Mouse (Mus musculus): ENCODE measurements around the gene Acot4. TPM values are rescaled to one million over a fixed set of nuclear protein-coding genes. Genes with fewer than 3 reads are reported as not detected.
"Not testable (repeated sequence)": the region's sequence is repeated elsewhere in the genome, so short reads cannot be mapped to it uniquely, and the experiment has no call there.

Acot4 gene
- polyA plus RNA-seq, 1 experiment from 2014 or later, result 0.33 TPM

DNA sequence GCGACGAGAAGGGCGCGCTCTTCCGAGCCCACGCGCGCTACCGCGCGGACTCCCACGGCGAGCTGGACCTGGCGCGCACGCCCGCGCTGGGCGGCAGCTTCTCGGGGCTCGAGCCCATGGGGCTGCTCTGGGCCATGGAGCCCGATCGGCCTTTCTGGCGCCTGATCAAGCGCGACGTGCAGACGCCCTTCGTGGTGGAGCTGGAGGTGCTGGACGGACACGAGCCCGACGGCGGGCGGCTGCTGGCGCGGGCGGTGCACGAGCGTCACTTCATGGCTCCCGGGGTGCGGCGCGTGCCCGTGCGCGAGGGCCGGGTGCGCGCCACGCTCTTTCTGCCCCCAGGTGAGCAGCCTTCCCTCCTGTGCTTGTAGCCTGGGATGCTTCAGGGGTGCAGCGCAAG, 31.4 kb downstream of the Acot4 start:
- not testable (repeated sequence) for H3K27ac ChIP-seq (ENCODE audit: low read length); H3K4me1 ChIP-seq (ENCODE audit: control insufficient read depth, insufficient read depth, low read length); H3K36me3 ChIP-seq (ENCODE audit: control insufficient read depth, insufficient read depth, low read length); ATAC-seq (ENCODE audit: insufficient number of reproducible peaks, insufficient read depth, low FRiP score, low read depth); H3K9me3 ChIP-seq (ENCODE audit: control insufficient read depth, low read depth, low read length)
- Histone ChIP-seq H3K9ac (replicated peaks; ENCODE audit: low read depth, low read length) (peak overlapping the region; percentile 14; the same call in 1 of the 2 replicates), H3K4me3 (ENCODE audit: low read depth, low read length) (peak overlapping the region; percentile 32), H3K4me2 (replicated peaks; ENCODE audit: low read depth, low read length) (peak overlapping the region; percentile 53), H3K27me3 (ENCODE audit: control insufficient read depth, insufficient read depth, low read length) (peaks cover 15% of the 10 kb centered on the region)
- WGBS, result 1% methylated on average over 40 of the region's 52 CpGs

GRCm38 (mm10) chr12:84071696-84072095, 33.5 kb downstream of the Acot4 start:
- no peak for ATAC-seq (ENCODE audit: insufficient number of reproducible peaks, insufficient read depth, low FRiP score, low read depth)
- Histone ChIP-seq H3K9ac (replicated peaks; ENCODE audit: low read depth, low read length) (no peak overlapping the region), H3K9me3 (ENCODE audit: control insufficient read depth, low read depth, low read length) (no peaks in the 10 kb centered on the region), H3K27ac (ENCODE audit: low read length) (no peak overlapping the region), H3K4me2 (replicated peaks; ENCODE audit: low read depth, low read length) (no peak overlapping the region), H3K4me1 (ENCODE audit: control insufficient read depth, insufficient read depth, low read length) (no peaks in the 10 kb centered on the region), H3K4me3 (ENCODE audit: low read depth, low read length) (no peak overlapping the region), H3K36me3 (ENCODE audit: control insufficient read depth, insufficient read depth, low read length) (no peaks in the 10 kb centered on the region), H3K27me3 (ENCODE audit: control insufficient read depth, insufficient read depth, low read length) (peaks cover 15% of the 10 kb centered on the region)
- WGBS, result 92% methylated on average over 2 of the region's 2 CpGs

DNA sequence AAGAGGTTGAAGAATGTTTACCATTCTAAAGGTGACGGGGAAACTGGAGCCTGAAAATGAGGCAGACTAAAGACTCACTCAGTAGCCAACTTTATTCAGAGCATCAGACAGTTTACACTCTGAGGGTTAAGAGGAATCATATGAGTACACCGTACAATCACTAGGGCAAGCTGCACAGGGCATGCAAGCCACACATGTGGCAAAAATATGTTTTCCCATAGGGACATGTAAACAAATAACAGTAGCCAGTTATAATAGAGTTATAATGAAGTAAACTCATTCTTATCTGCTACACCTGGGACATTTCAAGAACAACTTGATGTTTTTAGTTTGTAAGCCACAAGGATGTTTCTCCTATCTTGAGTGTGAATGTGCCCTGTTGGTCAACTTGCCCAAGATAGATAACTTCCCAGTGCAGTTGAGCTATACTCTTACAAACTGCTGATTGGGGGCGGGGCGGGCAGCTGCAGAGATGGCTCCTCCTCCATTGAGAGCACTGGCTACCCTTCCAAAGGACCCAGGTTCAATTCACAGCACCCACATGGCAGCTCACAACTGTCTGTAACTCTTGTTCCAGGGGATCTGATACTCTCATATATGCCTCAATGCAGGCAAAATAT, 39.3 kb downstream of the Acot4 start:
- ATAC-seq (ENCODE audit: insufficient number of reproducible peaks, insufficient read depth, low FRiP score, low read depth), result no peak
- Histone ChIP-seq H3K4me3 (ENCODE audit: low read depth, low read length) (no peak overlapping the region), H3K36me3 (ENCODE audit: control insufficient read depth, insufficient read depth, low read length) (no peaks in the 10 kb centered on the region), H3K4me1 (ENCODE audit: control insufficient read depth, insufficient read depth, low read length) (no peaks in the 10 kb centered on the region), H3K9ac (replicated peaks; ENCODE audit: low read depth, low read length) (no peak overlapping the region), H3K9me3 (ENCODE audit: control insufficient read depth, low read depth, low read length) (no peaks in the 10 kb centered on the region), H3K27ac (ENCODE audit: low read length) (no peak overlapping the region), H3K27me3 (ENCODE audit: control insufficient read depth, insufficient read depth, low read length) (no peaks in the 10 kb centered on the region), H3K4me2 (replicated peaks; ENCODE audit: low read depth, low read length) (no peak overlapping the region)
- WGBS, result 78% methylated on average over 4 of the region's 4 CpGs

DNA sequence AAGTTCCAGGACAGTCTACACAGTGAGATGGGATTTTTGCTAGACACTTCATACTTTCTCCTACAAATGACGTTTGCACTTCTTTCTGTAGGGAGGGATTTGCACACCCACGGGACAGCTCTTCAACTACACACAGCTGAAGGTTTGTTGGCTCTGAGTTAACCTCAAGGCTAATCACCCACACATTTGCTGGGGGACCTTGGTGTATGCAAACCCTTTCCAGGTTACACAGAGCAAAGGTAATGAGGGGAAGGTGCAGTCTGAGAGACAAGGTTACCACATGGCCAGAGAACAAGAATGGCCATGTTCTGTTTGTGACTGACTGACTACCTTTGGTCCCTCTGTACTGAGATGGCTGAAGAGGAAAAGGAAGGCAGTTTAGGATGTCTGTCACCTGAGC, 45.7 kb downstream of the Acot4 start:
- Histone ChIP-seq H3K9me3 (ENCODE audit: control insufficient read depth, low read depth, low read length) (no peaks in the 10 kb centered on the region), H3K4me1 (ENCODE audit: control insufficient read depth, insufficient read depth, low read length) (no peaks in the 10 kb centered on the region), H3K4me3 (ENCODE audit: low read depth, low read length) (no peak overlapping the region), H3K27ac (ENCODE audit: low read length) (no peak overlapping the region), H3K9ac (replicated peaks; ENCODE audit: low read depth, low read length) (no peak overlapping the region), H3K27me3 (ENCODE audit: control insufficient read depth, insufficient read depth, low read length) (no peaks in the 10 kb centered on the region), H3K36me3 (ENCODE audit: control insufficient read depth, insufficient read depth, low read length) (no peaks in the 10 kb centered on the region), H3K4me2 (replicated peaks; ENCODE audit: low read depth, low read length) (no peak overlapping the region)
- 77% methylated on average over 2 of the region's 2 CpGs for WGBS
- ATAC-seq (ENCODE audit: insufficient number of reproducible peaks, insufficient read depth, low FRiP score, low read depth), result no peak

DNA sequence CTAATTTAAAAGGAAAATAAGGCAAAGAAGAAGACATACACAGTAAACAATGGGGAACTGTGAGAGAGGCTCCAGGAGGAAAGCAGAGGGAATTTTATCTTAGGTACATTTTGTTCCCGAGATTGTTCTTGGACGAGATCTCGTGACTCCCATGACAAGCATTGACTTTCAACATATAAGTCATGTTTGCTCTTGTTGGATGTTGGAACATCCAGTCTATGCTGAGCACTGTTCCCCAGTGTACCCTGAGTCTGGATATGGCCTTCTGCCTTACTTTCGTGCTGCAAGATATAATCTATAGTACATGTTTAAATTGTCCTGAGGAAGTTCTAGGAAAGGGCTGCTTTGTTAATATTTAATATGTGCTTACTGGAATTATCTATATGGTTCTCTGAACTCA, 46.4 kb downstream of the Acot4 start:
- no peaks in the 10 kb centered on the region for H3K4me1 ChIP-seq (ENCODE audit: control insufficient read depth, insufficient read depth, low read length)
- no peak overlapping the region for H3K9ac ChIP-seq (replicated peaks; ENCODE audit: low read depth, low read length)
- no peak overlapping the region for H3K27ac ChIP-seq (ENCODE audit: low read length)
- no peak overlapping the region for H3K4me3 ChIP-seq (ENCODE audit: low read depth, low read length)
- H3K36me3 ChIP-seq (ENCODE audit: control insufficient read depth, insufficient read depth, low read length), result no peaks in the 10 kb centered on the region
- 74% methylated on average over 4 of the region's 4 CpGs for WGBS
- no peaks in the 10 kb centered on the region for H3K27me3 ChIP-seq (ENCODE audit: control insufficient read depth, insufficient read depth, low read length)
- H3K9me3 ChIP-seq (ENCODE audit: control insufficient read depth, low read depth, low read length), result no peaks in the 10 kb centered on the region
- no peak overlapping the region for H3K4me2 ChIP-seq (replicated peaks; ENCODE audit: low read depth, low read length)
- no peak for ATAC-seq (ENCODE audit: insufficient number of reproducible peaks, insufficient read depth, low FRiP score, low read depth)

GRCm38 (mm10) chr12:84094666-84095065, 56.5 kb downstream of the Acot4 start:
- H3K4me3 ChIP-seq (ENCODE audit: low read depth, low read length); H3K27ac ChIP-seq (ENCODE audit: low read length); H3K4me1 ChIP-seq (ENCODE audit: control insufficient read depth, insufficient read depth, low read length); H3K9me3 ChIP-seq (ENCODE audit: control insufficient read depth, low read depth, low read length); H3K27me3 ChIP-seq (ENCODE audit: control insufficient read depth, insufficient read depth, low read length); ATAC-seq (ENCODE audit: insufficient number of reproducible peaks, insufficient read depth, low FRiP score, low read depth); H3K36me3 ChIP-seq (ENCODE audit: control insufficient read depth, insufficient read depth, low read length); H3K4me2 ChIP-seq (replicated peaks; ENCODE audit: low read depth, low read length); H3K9ac ChIP-seq (replicated peaks; ENCODE audit: low read depth, low read length): not testable (repeated sequence)
- WGBS, result 88% methylated on average over 5 of the region's 5 CpGs

Other genes starting within 250 kb of the Acot4 start
- 34.8 and 36.5 TPM in 2 replicates for gene Numb, start 116.4 kb upstream of the Acot4 start, polyA plus RNA-seq (2014; fragmentation: Nextera tagmentation; extraction: Ambion mirVana)
- 10.1 and 11.7 TPM in 2 replicates for gene Riox1, start 87.8 kb upstream of the Acot4 start, polyA plus RNA-seq (2014; fragmentation: Nextera tagmentation; extraction: Ambion mirVana)
- 0.10 and 0.11 TPM in 2 replicates for gene Heatr4, start 53.5 kb upstream of the Acot4 start, polyA plus RNA-seq (2014; fragmentation: Nextera tagmentation; extraction: Ambion mirVana)
- gene Acot2, start 50.5 kb upstream of the Acot4 start, polyA plus RNA-seq (2014; fragmentation: Nextera tagmentation; extraction: Ambion mirVana), result 27.2 and 27.3 TPM in 2 replicates
- 44.4 and 48.8 TPM in 2 replicates for gene Acot1, start 28.9 kb upstream of the Acot4 start, polyA plus RNA-seq (2014; fragmentation: Nextera tagmentation; extraction: Ambion mirVana)
- gene Gm49366, start 556 bp downstream of the Acot4 start, polyA plus RNA-seq (2014; fragmentation: Nextera tagmentation; extraction: Ambion mirVana), result not detected in 2 replicates
- gene Acot3, start 13.8 kb downstream of the Acot4 start, polyA plus RNA-seq (2014; fragmentation: Nextera tagmentation; extraction: Ambion mirVana), result 0.29 TPM in 1 of 2 replicates, not detected in the other
- not detected in 2 replicates for gene Acot5, start 30.9 kb downstream of the Acot4 start, polyA plus RNA-seq (2014; fragmentation: Nextera tagmentation; extraction: Ambion mirVana)
- 1.7 and 2.5 TPM in 2 replicates for gene Acot6, start 62.3 kb downstream of the Acot4 start, polyA plus RNA-seq (2014; fragmentation: Nextera tagmentation; extraction: Ambion mirVana)
- gene Dnal1, start 76.0 kb downstream of the Acot4 start, polyA plus RNA-seq (2014; fragmentation: Nextera tagmentation; extraction: Ambion mirVana), result 3.8 and 5.7 TPM in 2 replicates
- 0.45 and 0.90 TPM in 2 replicates for gene Pnma1, start 110.1 kb downstream of the Acot4 start, polyA plus RNA-seq (2014; fragmentation: Nextera tagmentation; extraction: Ambion mirVana)
- 10.2 and 10.6 TPM in 2 replicates for gene Elmsan1, start 180.5 kb downstream of the Acot4 start, polyA plus RNA-seq (2014; fragmentation: Nextera tagmentation; extraction: Ambion mirVana)
- gene Ptgr2, start 246.9 kb downstream of the Acot4 start, polyA plus RNA-seq (2014; fragmentation: Nextera tagmentation; extraction: Ambion mirVana), result 18.5 and 19.9 TPM in 2 replicates